Mouse (Mus musculus): ENCODE data around the gene Frmd5. TPM values are rescaled to one million over a fixed set of nuclear protein-coding genes. Genes with fewer than 3 reads are reported as not detected.
A peak's percentile ranks its signal among the peaks of the same experiment; 100 is the strongest.
"Not testable (repeated sequence)": the region's sequence is repeated elsewhere in the genome, so short reads cannot be mapped to it uniquely, and the experiment has no call there.

Gene Frmd5
- polyA plus RNA-seq, 1 experiment, result 69.4 TPM

- TF ChIP-seq CTCF (IDR thresholded peaks at IDR 0.05; ENCODE audit: borderline replicate concordance, extremely low read depth, insufficient read depth, insufficient read length) (no peak), POLR2A (IDR thresholded peaks at IDR 0.05; ENCODE audit: borderline replicate concordance, extremely low read depth, insufficient read depth, insufficient read length, poor library complexity, severe bottlenecking) (no peak)
- DNase-seq (ENCODE audit: low read depth), result no peak
Observed at GRCm38 (mm10) chr2:121570049-121570448, 236.8 kb downstream of the Frmd5 start.

GRCm38 (mm10) chr2:121565911-121566310, 241.0 kb downstream of the Frmd5 start:
- no peak for TF ChIP-seq CTCF (IDR thresholded peaks at IDR 0.05; ENCODE audit: borderline replicate concordance, extremely low read depth, insufficient read depth, insufficient read length)
- TF ChIP-seq POLR2A (IDR thresholded peaks at IDR 0.05; ENCODE audit: borderline replicate concordance, extremely low read depth, insufficient read depth, insufficient read length, poor library complexity, severe bottlenecking), result no peak
- peak; percentile 8 for DNase-seq (ENCODE audit: low read depth)

GRCm38 (mm10) chr2:121563117-121563516, 243.8 kb downstream of the Frmd5 start:
- no peak for DNase-seq (ENCODE audit: low read depth)
- no peak for TF ChIP-seq CTCF (IDR thresholded peaks at IDR 0.05; ENCODE audit: borderline replicate concordance, extremely low read depth, insufficient read depth, insufficient read length)
- TF ChIP-seq POLR2A (IDR thresholded peaks at IDR 0.05; ENCODE audit: borderline replicate concordance, extremely low read depth, insufficient read depth, insufficient read length, poor library complexity, severe bottlenecking), result no peak

- DNase-seq (ENCODE audit: low read depth), result no peak
Observed at GRCm38 (mm10) chr2:121551271-121551670, 255.6 kb downstream of the Frmd5 start.

GRCm38 (mm10) chr2:121549630-121550029, 257.3 kb downstream of the Frmd5 start:
- DNase-seq (ENCODE audit: low read depth), result no peak
- TF ChIP-seq POLR2A (IDR thresholded peaks at IDR 0.05; ENCODE audit: borderline replicate concordance, extremely low read depth, insufficient read depth, insufficient read length, poor library complexity, severe bottlenecking) (no peak), CTCF (IDR thresholded peaks at IDR 0.05; ENCODE audit: borderline replicate concordance, extremely low read depth, insufficient read depth, insufficient read length) (no peak)

More at GRCm38 (mm10) chr2:121551271-121551670, 255.6 kb downstream of the Frmd5 start:
- TF ChIP-seq POLR2A (IDR thresholded peaks at IDR 0.05; ENCODE audit: borderline replicate concordance, extremely low read depth, insufficient read depth, insufficient read length, poor library complexity, severe bottlenecking) (no peak), CTCF (IDR thresholded peaks at IDR 0.05; ENCODE audit: borderline replicate concordance, extremely low read depth, insufficient read depth, insufficient read length) (no peak)

GRCm38 (mm10) chr2:121544829-121545228, 262.1 kb downstream of the Frmd5 start:
- no peak for DNase-seq (ENCODE audit: low read depth)
- no peak for TF ChIP-seq POLR2A (IDR thresholded peaks at IDR 0.05; ENCODE audit: borderline replicate concordance, extremely low read depth, insufficient read depth, insufficient read length, poor library complexity, severe bottlenecking)

GRCm38 (mm10) chr2:121525056-121525455, 281.8 kb downstream of the Frmd5 start:
- TF ChIP-seq CTCF (IDR thresholded peaks at IDR 0.05; ENCODE audit: borderline replicate concordance, extremely low read depth, insufficient read depth, insufficient read length) (no peak), POLR2A (IDR thresholded peaks at IDR 0.05; ENCODE audit: borderline replicate concordance, extremely low read depth, insufficient read depth, insufficient read length, poor library complexity, severe bottlenecking) (no peak)

GRCm38 (mm10) chr2:121522830-121523229, 284.1 kb downstream of the Frmd5 start:
- DNase-seq (ENCODE audit: low read depth), result not testable (repeated sequence)

More at GRCm38 (mm10) chr2:121525056-121525455, 281.8 kb downstream of the Frmd5 start:
- no peak for DNase-seq (ENCODE audit: low read depth)

GRCm38 (mm10) chr2:121522006-121522405, 284.9 kb downstream of the Frmd5 start:
- DNase-seq (ENCODE audit: low read depth), result peak; percentile 5

GRCm38 (mm10) chr2:121518711-121519110, 288.2 kb downstream of the Frmd5 start:
- not testable (repeated sequence) for DNase-seq (ENCODE audit: low read depth)

More at GRCm38 (mm10) chr2:121522006-121522405, 284.9 kb downstream of the Frmd5 start:
- TF ChIP-seq CTCF (IDR thresholded peaks at IDR 0.05; ENCODE audit: borderline replicate concordance, extremely low read depth, insufficient read depth, insufficient read length), result no peak
- TF ChIP-seq POLR2A (IDR thresholded peaks at IDR 0.05; ENCODE audit: borderline replicate concordance, extremely low read depth, insufficient read depth, insufficient read length, poor library complexity, severe bottlenecking), result no peak

- TF ChIP-seq POLR2A (IDR thresholded peaks at IDR 0.05; ENCODE audit: borderline replicate concordance, extremely low read depth, insufficient read depth, insufficient read length, poor library complexity, severe bottlenecking), result no peak
- TF ChIP-seq CTCF (IDR thresholded peaks at IDR 0.05; ENCODE audit: borderline replicate concordance, extremely low read depth, insufficient read depth, insufficient read length), result no peak
- no peak for DNase-seq (ENCODE audit: low read depth)
Observed at GRCm38 (mm10) chr2:121518106-121518505, 288.8 kb downstream of the Frmd5 start.

- DNase-seq (ENCODE audit: low read depth), result no peak
- no peak for TF ChIP-seq POLR2A (IDR thresholded peaks at IDR 0.05; ENCODE audit: borderline replicate concordance, extremely low read depth, insufficient read depth, insufficient read length, poor library complexity, severe bottlenecking)
- no peak for TF ChIP-seq CTCF (IDR thresholded peaks at IDR 0.05; ENCODE audit: borderline replicate concordance, extremely low read depth, insufficient read depth, insufficient read length)
Observed at GRCm38 (mm10) chr2:121514211-121514610, 292.7 kb downstream of the Frmd5 start.

GRCm38 (mm10) chr2:121512991-121513765, 293.7 kb downstream of the Frmd5 start:
- not testable (repeated sequence) for DNase-seq (ENCODE audit: low read depth)

All from brain, embryonic 14.5 days (tissue).